Mouse (Mus musculus): Measurements from ENCODE around the gene Ndufs2.
A peak's percentile ranks its signal among the peaks of the same experiment; 100 is the strongest.

Ndufs2 gene

GRCm38 (mm10) chr1:171230215-171230614 is 21.0 kb downstream of the Ndufs2 start:
- DNase-seq (ENCODE audit: low spot score): no peak

GRCm38 (mm10) chr1:171229750-171230149 is 21.4 kb downstream of the Ndufs2 start:
- no peak for DNase-seq (ENCODE audit: low spot score)

GRCm38 (mm10) chr1:171227879-171228278 is 23.3 kb downstream of the Ndufs2 start:
- DNase-seq (ENCODE audit: low spot score): no peak

GRCm38 (mm10) chr1:171226780-171227179 is 24.4 kb downstream of the Ndufs2 start:
- DNase-seq (ENCODE audit: low spot score): no peak

- DNase-seq (ENCODE audit: low spot score): no peak
Observed at GRCm38 (mm10) chr1:171224857-171225256, 26.3 kb downstream of the Ndufs2 start, which contains the start of gene Apoa2. TSS of gene Apoa2 (plus strand) at chr1:171225054.

GRCm38 (mm10) chr1:171223796-171224195 is 27.4 kb downstream of the Ndufs2 start:
- no peak for DNase-seq (ENCODE audit: low spot score)

- DNase-seq (ENCODE audit: low spot score): no peak
Observed at GRCm38 (mm10) chr1:171223168-171223567, 28.0 kb downstream of the Ndufs2 start.

- DNase-seq (ENCODE audit: low spot score): peak; percentile 97
Observed at GRCm38 (mm10) chr1:171222238-171223155, 28.7 kb downstream of the Ndufs2 start, which contains the start of gene Tomm40l. TSS of gene Tomm40l (minus strand) at chr1:171222514.

GRCm38 (mm10) chr1:171221281-171222193 is 29.7 kb downstream of the Ndufs2 start:
- no peak for DNase-seq (ENCODE audit: low spot score)

- DNase-seq (ENCODE audit: low spot score): peak; percentile 82
Observed at GRCm38 (mm10) chr1:171220871-171221270, 30.3 kb downstream of the Ndufs2 start.

- no peak for DNase-seq (ENCODE audit: low spot score)
Observed at GRCm38 (mm10) chr1:171216241-171216955, 34.8 kb downstream of the Ndufs2 start.

GRCm38 (mm10) chr1:171213801-171214496 is 37.2 kb downstream of the Ndufs2 start, which contains the start of gene Nr1i3:
TSS of gene Nr1i3 (plus strand) at chr1:171213970.
- no peak for DNase-seq (ENCODE audit: low spot score)

GRCm38 (mm10) chr1:171212854-171213253 is 38.3 kb downstream of the Ndufs2 start:
- DNase-seq (ENCODE audit: low spot score): no peak

GRCm38 (mm10) chr1:171209409-171209808 is 41.8 kb downstream of the Ndufs2 start:
- no peak for DNase-seq (ENCODE audit: low spot score)

- no peak for DNase-seq (ENCODE audit: low spot score)
Observed at GRCm38 (mm10) chr1:171205704-171206493, 45.3 kb downstream of the Ndufs2 start.

- no peak for DNase-seq (ENCODE audit: low spot score)
Observed at GRCm38 (mm10) chr1:171204249-171204644, 46.9 kb downstream of the Ndufs2 start.

- no peak for DNase-seq (ENCODE audit: low spot score)
Observed at GRCm38 (mm10) chr1:171203471-171204248, 47.5 kb downstream of the Ndufs2 start.

GRCm38 (mm10) chr1:171200769-171201168 is 50.4 kb downstream of the Ndufs2 start:
- no peak for DNase-seq (ENCODE audit: low spot score)

GRCm38 (mm10) chr1:171199532-171199931 is 51.7 kb downstream of the Ndufs2 start:
- no peak for DNase-seq (ENCODE audit: low spot score)
